ENCODE assay signal across 9 mouse cellular contexts in the genomic region with DNA sequence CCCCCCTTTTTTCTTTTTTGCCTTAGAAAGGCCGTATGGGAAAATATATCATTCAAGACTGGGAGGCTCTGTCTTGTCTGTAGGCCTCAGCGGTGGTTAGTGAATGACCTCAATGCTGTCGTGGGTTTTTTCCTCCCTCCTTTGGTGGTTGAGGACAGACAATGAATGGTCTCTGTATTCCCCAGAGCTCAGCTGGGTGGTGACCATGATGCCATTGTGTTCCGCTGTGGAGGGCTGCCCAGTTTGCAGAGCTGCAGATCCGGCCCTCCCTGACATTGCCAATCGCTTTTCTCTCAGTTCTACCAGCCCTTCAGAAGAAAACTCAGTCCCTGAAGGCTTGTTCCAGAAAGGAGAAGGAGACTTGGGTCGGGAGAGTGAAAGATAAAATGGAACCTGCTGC. TPM values are rescaled to one million over a fixed set of nuclear protein-coding genes. Genes with fewer than 3 reads are reported as not detected.
DNase-seq lines count a peak whose midpoint lies in the region; ATAC-seq and TF ChIP-seq lines count a peak whose summit lies in the region.
"Had no signal": no experiment of that assay in that cellular context is flagged by ENCODE, and none has a peak within 500 bp of the region (broad histone marks: within the 10 kb centered on the region; RNA-seq: fewer than 3 reads in every experiment).

No protein-coding gene starts in this region.

- no peaks in the 10 kb centered on the region for H3K36me3 ChIP-seq in midbrain, postnatal 0 days (ENCODE audit: insufficient read depth, low read length)

- no peak overlapping the region for H3K4me2 ChIP-seq in midbrain, postnatal 0 days (ENCODE audit: low read depth, low read length, poor library complexity, severe bottlenecking)
- H3K4me2 ChIP-seq: lung, embryonic 14.5 days had no signal

- no peaks in the 10 kb centered on the region for H3K9me3 ChIP-seq in midbrain, postnatal 0 days (ENCODE audit: low read length)

- no peak overlapping the region for H3K9ac ChIP-seq in midbrain, postnatal 0 days (replicated peaks; ENCODE audit: low read length, poor library complexity, severe bottlenecking)
- H3K9ac ChIP-seq: lung, embryonic 14.5 days had no signal

- no peak for TF ChIP-seq POLR2A in brain, embryonic 14.5 days (IDR thresholded peaks at IDR 0.05; ENCODE audit: borderline replicate concordance, extremely low read depth, insufficient read depth, insufficient read length, poor library complexity, severe bottlenecking)

- peak overlapping the region; percentile 91 for H3K27ac ChIP-seq in layer of hippocampus, adult 2 months
- H3K27ac ChIP-seq in midbrain, postnatal 0 days (ENCODE audit: low read depth, low read length): no peak overlapping the region

- no peak overlapping the region for H3K4me3 ChIP-seq in layer of hippocampus, adult 2 months
- H3K4me3 ChIP-seq in midbrain, postnatal 0 days (ENCODE audit: low read depth, low read length): no peak overlapping the region

- peak; percentile 92 for DNase-seq in brain, embryonic 14.5 days (ENCODE audit: low read depth)
- DNase-seq in embryo, embryonic 11 days: peak; percentile 33
- DNase-seq in layer of hippocampus, adult 2 months (ENCODE audit: low spot score in 2 of 2): peak; percentile 46 to 60
- peak; percentile 80 for DNase-seq in midbrain, postnatal 0 days (ENCODE audit: low spot score)
- no peak for DNase-seq in kidney, postnatal 4 days
- DNase-seq in heart, postnatal 10 days: no peak
- no peak for DNase-seq in heart, adult 8-10 months (ENCODE audit: low spot score)
- DNase-seq in adipocyte (ENCODE audit: low spot score): no peak
- DNase-seq: lung, embryonic 14.5 days had no signal

- H3K27me3 ChIP-seq in midbrain, postnatal 0 days (ENCODE audit: insufficient read depth, low read length): no peaks in the 10 kb centered on the region

- TF ChIP-seq CTCF in brain, embryonic 14.5 days (IDR thresholded peaks at IDR 0.05; ENCODE audit: borderline replicate concordance, extremely low read depth, insufficient read depth, insufficient read length): no peak
- TF ChIP-seq CTCF in layer of hippocampus, adult 2 months (conservative IDR thresholded peaks at IDR 0.05): no peak
- no peak for TF ChIP-seq CTCF in midbrain, postnatal 0 days (IDR thresholded peaks at IDR 0.05)

- 35% methylated on average over 7 of the region's 7 CpGs for WGBS in midbrain, postnatal 0 days

- intact Hi-C loops in heart, postnatal 10 days (cut with DNase I): loop anchor here (5.0 to 10.0 kb wide), 2 partner anchors 241 to 339 kb away; no protein-coding TSS in a partner anchor

- no peaks in the 10 kb centered on the region for H3K4me1 ChIP-seq in midbrain, postnatal 0 days (ENCODE audit: insufficient read depth, low read length)

- ATAC-seq in midbrain, postnatal 0 days (ENCODE audit: low FRiP score): peak; percentile 44; the same call in 1 of the 2 replicates

RNA-seq across cellular contexts. Expression of gene Gemin8, which starts 3.5 kb away (rescaled TPM):
- polyA plus RNA-seq in brain, embryonic 14.5 days (2012; rRNA removed): 12.3 and 16.0 TPM in 2 replicates
- 10 to 100 TPM; 14.2 to 14.7 TPM for total RNA-seq in layer of hippocampus, adult 2 months (2021)
- total RNA-seq in midbrain, postnatal 0 days (2014; rRNA removed): 7.6 TPM in 2 replicates
- polyA plus RNA-seq in midbrain, postnatal 0 days (2015; fragmentation: Nextera tagmentation; extraction: Ambion mirVana): 6.2 and 6.5 TPM in 2 replicates
- total RNA-seq in heart, postnatal 10 days (2021): 1 to 10 TPM; 3.8 to 4.6 TPM
- 1 to 10 TPM; 2.0 to 3.1 (median 2.9) TPM for total RNA-seq in heart, adult 8-10 months (2022)

Comparison
In these comparisons a context has a peak if more than half of its experiments do, and no peak if none do; other contexts are left out.
1. DNase-seq: peak in brain, embryonic 14.5 days (single experiment), embryo, embryonic 11 days (single experiment), layer of hippocampus, adult 2 months (2 of 2) and midbrain, postnatal 0 days (single experiment); none in kidney, postnatal 4 days (0 of 2), heart, postnatal 10 days (0 of 2), heart, adult 8-10 months (single experiment) and adipocyte (single experiment).